Mouse (Mus musculus): Measurements from ENCODE around the gene Gm49384. TPM values are rescaled to one million over a fixed set of nuclear protein-coding genes. Genes with fewer than 3 reads are reported as not detected.
A peak's percentile ranks its signal among the peaks of the same experiment; 100 is the strongest.

Gm49384 gene
- total RNA-seq, 2 experiments from 2014 or later, result 4.6 to 8.5 TPM

GRCm38 (mm10) chr12:69208520-69208919 is 4.5 kb upstream of the Gm49384 start:
- no peak for ATAC-seq (replicated peaks; ENCODE audit: low FRiP score, poor library complexity, severe bottlenecking)

GRCm38 (mm10) chr12:69207926-69208325 is 3.9 kb upstream of the Gm49384 start:
- ATAC-seq (replicated peaks; ENCODE audit: low FRiP score, poor library complexity, severe bottlenecking), result no peak

GRCm38 (mm10) chr12:69207396-69207795 is 3.3 kb upstream of the Gm49384 start:
- no peak for ATAC-seq (replicated peaks; ENCODE audit: low FRiP score, poor library complexity, severe bottlenecking)

GRCm38 (mm10) chr12:69198985-69199384 is 5.1 kb downstream of the Gm49384 start:
- no peak for ATAC-seq (replicated peaks; ENCODE audit: low FRiP score, poor library complexity, severe bottlenecking)

- ATAC-seq (replicated peaks; ENCODE audit: low FRiP score, poor library complexity, severe bottlenecking), result peak; percentile 66
These were observed 5.9 kb downstream of the Gm49384 start, which contains the start of gene Dnaaf2 for GRCm38 (mm10) chr12:69198164-69198535. Dnaaf2 (minus strand) TSS chr12:69198429.

GRCm38 (mm10) chr12:69197378-69198163 is 6.5 kb downstream of the Gm49384 start:
- ATAC-seq (replicated peaks; ENCODE audit: low FRiP score, poor library complexity, severe bottlenecking), result peak; percentile 77

- peak; percentile 67 for ATAC-seq (replicated peaks; ENCODE audit: low FRiP score, poor library complexity, severe bottlenecking)
These were observed 7.4 kb downstream of the Gm49384 start, which contains the start of gene Gm49383 for GRCm38 (mm10) chr12:69196444-69197377. Gm49383 (minus strand) TSS chr12:69197104.

- ATAC-seq (replicated peaks; ENCODE audit: low FRiP score, poor library complexity, severe bottlenecking), result no peak
These were observed 11.4 kb downstream of the Gm49384 start for GRCm38 (mm10) chr12:69192637-69193036.

GRCm38 (mm10) chr12:69191396-69191795 is 12.7 kb downstream of the Gm49384 start:
- no peak for ATAC-seq (replicated peaks; ENCODE audit: low FRiP score, poor library complexity, severe bottlenecking)

GRCm38 (mm10) chr12:69190522-69190921 is 13.5 kb downstream of the Gm49384 start:
- peak; percentile 70; the same call in 1 of the 2 replicates for ATAC-seq (replicated peaks; ENCODE audit: low FRiP score, poor library complexity, severe bottlenecking)

GRCm38 (mm10) chr12:69190074-69190473 is 14.0 kb downstream of the Gm49384 start:
- no peak for ATAC-seq (replicated peaks; ENCODE audit: low FRiP score, poor library complexity, severe bottlenecking)

- ATAC-seq (replicated peaks; ENCODE audit: low FRiP score, poor library complexity, severe bottlenecking), result no peak
These were observed 17.1 kb downstream of the Gm49384 start for GRCm38 (mm10) chr12:69186811-69187471.

GRCm38 (mm10) chr12:69185371-69185770 is 18.7 kb downstream of the Gm49384 start:
- no peak for ATAC-seq (replicated peaks; ENCODE audit: low FRiP score, poor library complexity, severe bottlenecking)

GRCm38 (mm10) chr12:69184342-69185295 is 19.4 kb downstream of the Gm49384 start:
- peak; percentile 42 for ATAC-seq (replicated peaks; ENCODE audit: low FRiP score, poor library complexity, severe bottlenecking)

GRCm38 (mm10) chr12:69183583-69184308 is 20.3 kb downstream of the Gm49384 start, which contains the start of the genes Rpl36al and Mgat2:
Rpl36al (minus strand) TSS chr12:69184083.
Mgat2 (plus strand) TSS chr12:69184157.
- ATAC-seq (replicated peaks; ENCODE audit: low FRiP score, poor library complexity, severe bottlenecking), result peak; percentile 95

GRCm38 (mm10) chr12:69181800-69182199 is 22.3 kb downstream of the Gm49384 start:
- ATAC-seq (replicated peaks; ENCODE audit: low FRiP score, poor library complexity, severe bottlenecking), result no peak

GRCm38 (mm10) chr12:69179371-69179770 is 24.7 kb downstream of the Gm49384 start:
- ATAC-seq (replicated peaks; ENCODE audit: low FRiP score, poor library complexity, severe bottlenecking), result no peak

GRCm38 (mm10) chr12:69177526-69177925 is 26.5 kb downstream of the Gm49384 start:
- no peak for ATAC-seq (replicated peaks; ENCODE audit: low FRiP score, poor library complexity, severe bottlenecking)
